Comparison of ENCODE assay signal across 7 mouse cellular contexts in the genomic region with DNA sequence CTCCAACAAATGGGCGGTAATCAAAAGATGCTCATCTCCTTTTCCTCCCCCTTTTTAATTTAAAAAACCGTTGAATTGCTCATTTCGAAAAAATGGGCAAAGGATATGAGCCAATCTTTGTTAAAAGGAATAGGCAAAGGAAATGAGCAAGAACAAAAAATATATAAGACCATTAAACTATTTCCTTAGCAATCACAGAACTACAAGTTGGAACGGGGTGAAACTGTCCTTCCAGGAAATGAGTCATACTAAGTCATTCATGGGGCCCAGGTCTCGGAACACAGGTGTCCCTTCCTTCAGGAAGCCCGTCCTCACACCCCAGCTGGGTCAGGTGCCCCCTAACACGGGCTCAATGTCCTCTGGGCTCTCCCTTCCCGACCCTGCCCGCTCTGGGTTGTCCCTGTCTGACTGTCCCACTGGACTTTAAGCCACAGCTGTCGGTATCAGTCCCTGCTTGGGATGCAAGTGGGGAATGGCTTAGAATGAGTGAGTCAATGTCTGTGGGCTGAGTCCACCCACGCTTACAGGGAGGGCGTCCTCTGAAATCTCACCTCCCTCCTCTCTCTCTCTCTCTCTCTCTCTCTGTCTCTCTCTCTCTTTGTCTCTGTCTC. TPM values are rescaled to one million over a fixed set of nuclear protein-coding genes. Genes with fewer than 3 reads are reported as not detected.
A peak's percentile ranks its signal among the peaks of the same experiment; 100 is the strongest.
DNase-seq lines count a peak whose midpoint lies in the region; ATAC-seq and TF ChIP-seq lines count a peak whose summit lies in the region.

Gene Ercc1 (plus strand): TSS at position 542 of the 611 bp plus-strand sequence.

- peak within 1 kb of the TSS; percentile 72 for H3K4me3 ChIP-seq in intestine, embryonic 14.5 days (ENCODE audit: low read depth, low read length)

- 21% methylated on average over 12 of the region's 12 CpGs for WGBS in intestine, embryonic 14.5 days

- 0 out of 2 replicates have a peak, but pooled peaks cover 11% of the 10 kb centered on the region for H3K27me3 ChIP-seq in intestine, embryonic 14.5 days (replicated peaks; ENCODE audit: control insufficient read depth, insufficient read depth, low read length)

- peak within 1 kb of the TSS; percentile 69 for H3K9ac ChIP-seq in intestine, embryonic 14.5 days (ENCODE audit: low read length)

- TF ChIP-seq POLR2A in brain, embryonic 14.5 days (IDR thresholded peaks at IDR 0.05; ENCODE audit: borderline replicate concordance, extremely low read depth, insufficient read depth, insufficient read length, poor library complexity, severe bottlenecking) = no peak

- H3K9me3 ChIP-seq in intestine, embryonic 14.5 days (ENCODE audit: control insufficient read depth, low read length) = no peaks in the 10 kb centered on the region

- ATAC-seq in intestine, embryonic 14.5 days (replicated peaks; ENCODE audit: low FRiP score, low TSS enrichment, low read depth) = no peak
- no peak for ATAC-seq in megakaryocyte progenitor cell, adult 5-6 weeks (replicated peaks; ENCODE audit: poor library complexity)

- peaks cover 17% of the 10 kb centered on the region for H3K36me3 ChIP-seq in intestine, embryonic 14.5 days (ENCODE audit: control insufficient read depth, insufficient read depth, low read length)

- DNase-seq in right cerebral cortex, adult 18-20 months = peak; percentile 59
- DNase-seq in right cerebral cortex, postnatal 4 days = no peak
- no peak for DNase-seq in brain, embryonic 14.5 days (ENCODE audit: low read depth)
- no peak for DNase-seq in gastrocnemius, postnatal 4 days (ENCODE audit: low spot score in 2 of 2)
- DNase-seq in intestine, embryonic 14.5 days (ENCODE audit: low spot score) = no peak
- no peak for DNase-seq in spleen, adult 18-20 months

- no peak for TF ChIP-seq CTCF in brain, embryonic 14.5 days (IDR thresholded peaks at IDR 0.05; ENCODE audit: borderline replicate concordance, extremely low read depth, insufficient read depth, insufficient read length)

- peak within 1 kb of the TSS; percentile 78 for H3K4me2 ChIP-seq in intestine, embryonic 14.5 days (ENCODE audit: low read length)

- peak within 1 kb of the TSS; percentile 92 for H3K27ac ChIP-seq in intestine, embryonic 14.5 days (ENCODE audit: low read depth)

- H3K4me1 ChIP-seq in intestine, embryonic 14.5 days (replicated peaks; ENCODE audit: control insufficient read depth, insufficient read depth, low read length) = peaks cover 24% of the 10 kb centered on the region

RNA-seq across cellular contexts. Expression of gene Ercc1, which starts in this region (rescaled TPM):
- 65.1 and 81.9 TPM in 2 replicates for polyA plus RNA-seq in brain, embryonic 14.5 days (2012; rRNA removed)
- total RNA-seq in gastrocnemius, postnatal 4 days (2021) = 10 to 100 TPM; 33.1 to 34.5 TPM
- polyA plus RNA-seq in intestine, embryonic 14.5 days (2014; fragmentation: Nextera tagmentation; extraction: Ambion mirVana) = 71.8 and 82.9 TPM in 2 replicates
- 26.5 and 32.3 TPM in 2 replicates for total RNA-seq in megakaryocyte progenitor cell, adult 5-6 weeks (2015)
- 24.4 and 29.8 TPM in 2 replicates for total RNA-seq in megakaryocyte progenitor cell, adult 5-6 weeks (2017)
